Mouse (Mus musculus): ENCODE measurements around the gene Nr3c2. TPM values are rescaled to one million over a fixed set of nuclear protein-coding genes. Genes with fewer than 3 reads are reported as not detected.

The Nr3c2 gene
- polyA plus RNA-seq, 1 experiment from 2014 or later, result 1.2 TPM

GRCm38 (mm10) chr8:77145285-77145684 lies 246.0 kb downstream of the Nr3c2 start:
- 91% methylated on average over 3 of the region's 3 CpGs for WGBS
- H3K36me3 ChIP-seq, result no peaks in the 10 kb centered on the region
- H3K9me3 ChIP-seq, result 0 out of 2 replicates have a peak, but pooled peaks cover 4% of the 10 kb centered on the region
- H3K4me2 ChIP-seq (replicated peaks), result no peak overlapping the region
- H3K27ac ChIP-seq, result no peak overlapping the region
- H3K27me3 ChIP-seq, result no peaks in the 10 kb centered on the region
- ATAC-seq, result 0 out of 2 replicates have a peak, but pooled peaks have one; percentile 48
- H3K4me1 ChIP-seq (replicated peaks), result no peaks in the 10 kb centered on the region
- H3K4me3 ChIP-seq (replicated peaks), result no peak overlapping the region
- no peak overlapping the region for H3K9ac ChIP-seq (replicated peaks)

- H3K4me3 ChIP-seq (replicated peaks), result no peak overlapping the region
- H3K4me1 ChIP-seq (replicated peaks), result no peaks in the 10 kb centered on the region
- WGBS, result 44% methylated on average over 3 of the region's 3 CpGs
- H3K9ac ChIP-seq (replicated peaks), result no peak overlapping the region
- H3K9me3 ChIP-seq, result no peaks in the 10 kb centered on the region; the same call in 1 of the 2 replicates
- no peak overlapping the region for H3K27ac ChIP-seq
- H3K4me2 ChIP-seq (replicated peaks), result no peak overlapping the region
- no peak for ATAC-seq
- H3K27me3 ChIP-seq, result no peaks in the 10 kb centered on the region
- no peaks in the 10 kb centered on the region for H3K36me3 ChIP-seq
Observed at GRCm38 (mm10) chr8:77154496-77154895, 255.3 kb downstream of the Nr3c2 start.

- H3K27ac ChIP-seq, result no peak overlapping the region
- no peak overlapping the region for H3K9ac ChIP-seq (replicated peaks)
- no peaks in the 10 kb centered on the region for H3K9me3 ChIP-seq
- H3K4me2 ChIP-seq (replicated peaks), result no peak overlapping the region
- no peak overlapping the region for H3K4me3 ChIP-seq (replicated peaks)
- no peak for ATAC-seq
- no peaks in the 10 kb centered on the region for H3K4me1 ChIP-seq (replicated peaks)
- H3K27me3 ChIP-seq, result no peaks in the 10 kb centered on the region
- 94% methylated on average over 6 of the region's 6 CpGs for WGBS
- H3K36me3 ChIP-seq, result no peaks in the 10 kb centered on the region
Observed at GRCm38 (mm10) chr8:77169320-77169719, 270.1 kb downstream of the Nr3c2 start.

GRCm38 (mm10) chr8:77169757-77170438 lies 270.7 kb downstream of the Nr3c2 start:
- Histone ChIP-seq H3K27me3 (no peaks in the 10 kb centered on the region), H3K36me3 (no peaks in the 10 kb centered on the region), H3K9me3 (no peaks in the 10 kb centered on the region), H3K9ac (replicated peaks) (no peak overlapping the region), H3K4me3 (replicated peaks) (no peak overlapping the region), H3K27ac (no peak overlapping the region), H3K4me1 (replicated peaks) (no peaks in the 10 kb centered on the region), H3K4me2 (replicated peaks) (no peak overlapping the region)
- ATAC-seq, result no peak
- WGBS, result 89% methylated on average over 4 of the region's 4 CpGs

GRCm38 (mm10) chr8:77170439-77170759 lies 271.2 kb downstream of the Nr3c2 start:
- no peak for ATAC-seq
- H3K4me3 ChIP-seq (replicated peaks), result no peak overlapping the region
- H3K27ac ChIP-seq, result no peak overlapping the region
- H3K4me2 ChIP-seq (replicated peaks), result no peak overlapping the region
- no peaks in the 10 kb centered on the region for H3K4me1 ChIP-seq (replicated peaks)
- H3K9ac ChIP-seq (replicated peaks), result no peak overlapping the region
- 95% methylated on average over 4 of the region's 4 CpGs for WGBS
- no peaks in the 10 kb centered on the region for H3K36me3 ChIP-seq
- H3K27me3 ChIP-seq, result no peaks in the 10 kb centered on the region
- no peaks in the 10 kb centered on the region for H3K9me3 ChIP-seq

- Histone ChIP-seq H3K27me3 (no peaks in the 10 kb centered on the region), H3K36me3 (no peaks in the 10 kb centered on the region), H3K4me1 (replicated peaks) (no peaks in the 10 kb centered on the region), H3K27ac (no peak overlapping the region), H3K9ac (replicated peaks) (no peak overlapping the region), H3K9me3 (no peaks in the 10 kb centered on the region), H3K4me2 (replicated peaks) (no peak overlapping the region), H3K4me3 (replicated peaks) (no peak overlapping the region)
- no peak for ATAC-seq
- 67% methylated on average over 12 of the region's 12 CpGs for WGBS
Observed at GRCm38 (mm10) chr8:77173075-77173657, 273.9 kb downstream of the Nr3c2 start.

- WGBS, result 35% methylated on average over 3 of the region's 3 CpGs
- Histone ChIP-seq H3K27ac (no peak overlapping the region), H3K27me3 (no peaks in the 10 kb centered on the region), H3K4me2 (replicated peaks) (no peak overlapping the region), H3K9me3 (no peaks in the 10 kb centered on the region), H3K4me1 (replicated peaks) (no peaks in the 10 kb centered on the region), H3K4me3 (replicated peaks) (no peak overlapping the region), H3K9ac (replicated peaks) (no peak overlapping the region), H3K36me3 (no peaks in the 10 kb centered on the region)
- no peak for ATAC-seq
Observed at GRCm38 (mm10) chr8:77173736-77174135, 274.5 kb downstream of the Nr3c2 start.

- no peaks in the 10 kb centered on the region for H3K4me1 ChIP-seq (replicated peaks)
- H3K4me3 ChIP-seq (replicated peaks), result no peak overlapping the region
- H3K9me3 ChIP-seq, result no peaks in the 10 kb centered on the region
- no peak overlapping the region for H3K27ac ChIP-seq
- H3K27me3 ChIP-seq, result no peaks in the 10 kb centered on the region
- ATAC-seq, result no peak
- no peaks in the 10 kb centered on the region for H3K36me3 ChIP-seq
- H3K9ac ChIP-seq (replicated peaks), result no peak overlapping the region
- no peak overlapping the region for H3K4me2 ChIP-seq (replicated peaks)
- 92% methylated on average over 4 of the region's 4 CpGs for WGBS
Observed at GRCm38 (mm10) chr8:77175471-77175870, 276.2 kb downstream of the Nr3c2 start.

- H3K9ac ChIP-seq (replicated peaks), result no peak overlapping the region
- H3K4me3 ChIP-seq (replicated peaks), result no peak overlapping the region
- no peaks in the 10 kb centered on the region for H3K27me3 ChIP-seq
- no peak overlapping the region for H3K4me2 ChIP-seq (replicated peaks)
- no peaks in the 10 kb centered on the region for H3K36me3 ChIP-seq
- no peaks in the 10 kb centered on the region for H3K9me3 ChIP-seq
- 79% methylated on average over 4 of the region's 4 CpGs for WGBS
- no peak for ATAC-seq
- no peak overlapping the region for H3K27ac ChIP-seq
- no peaks in the 10 kb centered on the region for H3K4me1 ChIP-seq (replicated peaks)
Observed at GRCm38 (mm10) chr8:77176343-77176742, 277.1 kb downstream of the Nr3c2 start.

GRCm38 (mm10) chr8:77185816-77186215 lies 286.6 kb downstream of the Nr3c2 start:
- Histone ChIP-seq H3K4me3 (replicated peaks) (no peak overlapping the region), H3K4me2 (replicated peaks) (no peak overlapping the region), H3K27ac (no peak overlapping the region), H3K9ac (replicated peaks) (no peak overlapping the region), H3K36me3 (no peaks in the 10 kb centered on the region), H3K27me3 (no peaks in the 10 kb centered on the region), H3K9me3 (no peaks in the 10 kb centered on the region), H3K4me1 (replicated peaks) (no peaks in the 10 kb centered on the region)
- ATAC-seq, result no peak
- WGBS, result 94% methylated on average over 28 of the region's 28 CpGs

GRCm38 (mm10) chr8:77186914-77187536 lies 287.8 kb downstream of the Nr3c2 start:
- Histone ChIP-seq H3K4me2 (replicated peaks) (no peak overlapping the region), H3K4me1 (replicated peaks) (no peaks in the 10 kb centered on the region), H3K27me3 (no peaks in the 10 kb centered on the region), H3K4me3 (replicated peaks) (no peak overlapping the region), H3K9ac (replicated peaks) (no peak overlapping the region), H3K36me3 (no peaks in the 10 kb centered on the region), H3K27ac (no peak overlapping the region), H3K9me3 (no peaks in the 10 kb centered on the region)
- WGBS, result 78% methylated on average over 9 of the region's 9 CpGs
- 0 out of 2 replicates have a peak, but pooled peaks have one; percentile 24 for ATAC-seq

GRCm38 (mm10) chr8:77187748-77188147 lies 288.5 kb downstream of the Nr3c2 start:
- 79% methylated on average over 9 of the region's 9 CpGs for WGBS
- Histone ChIP-seq H3K4me3 (replicated peaks) (no peak overlapping the region), H3K27me3 (no peaks in the 10 kb centered on the region), H3K27ac (no peak overlapping the region), H3K9me3 (no peaks in the 10 kb centered on the region), H3K4me2 (replicated peaks) (no peak overlapping the region), H3K36me3 (no peaks in the 10 kb centered on the region), H3K4me1 (replicated peaks) (no peaks in the 10 kb centered on the region), H3K9ac (replicated peaks) (no peak overlapping the region)
- no peak for ATAC-seq
